Mouse (Mus musculus): ENCODE results near the gene Meis1. TPM values are rescaled to one million over a fixed set of nuclear protein-coding genes. Genes with fewer than 3 reads are reported as not detected.

Gene Meis1
- total RNA-seq, 2 experiments from 2014 or later: 11.8 to 13.3 TPM

- peak in 1 of 2 experiments; percentile 30 for DNase-seq (ENCODE audit: low spot score in 2 of 2)
These were observed 140.8 kb downstream of the Meis1 start for GRCm38 (mm10) chr11:18878016-18878415.

- DNase-seq (ENCODE audit: low spot score in 2 of 2): peak; percentile 44 to 68
These were observed 141.2 kb downstream of the Meis1 start for GRCm38 (mm10) chr11:18877626-18878011.

- peak in 1 of 2 experiments; percentile 41 for DNase-seq (ENCODE audit: low spot score in 2 of 2)
These were observed 141.7 kb downstream of the Meis1 start for GRCm38 (mm10) chr11:18876886-18877625.

GRCm38 (mm10) chr11:18875911-18876885 lies 142.6 kb downstream of the Meis1 start:
- DNase-seq (ENCODE audit: low spot score in 2 of 2): peak in 1 of 2 experiments; percentile 12

- peak in 1 of 2 experiments; percentile 7 for DNase-seq (ENCODE audit: low spot score in 2 of 2)
These were observed 143.5 kb downstream of the Meis1 start for GRCm38 (mm10) chr11:18875001-18875902.

GRCm38 (mm10) chr11:18874278-18875000 lies 144.3 kb downstream of the Meis1 start:
- no peak for DNase-seq (ENCODE audit: low spot score in 2 of 2)

- DNase-seq (ENCODE audit: low spot score in 2 of 2): no peak
These were observed 145.1 kb downstream of the Meis1 start for GRCm38 (mm10) chr11:18873451-18874277.

GRCm38 (mm10) chr11:18872793-18873192 lies 146.0 kb downstream of the Meis1 start:
- DNase-seq (ENCODE audit: low spot score in 2 of 2): no peak

- no peak for DNase-seq (ENCODE audit: low spot score in 2 of 2)
These were observed 146.6 kb downstream of the Meis1 start for GRCm38 (mm10) chr11:18872118-18872751.

- peak in 1 of 2 experiments; percentile 12 for DNase-seq (ENCODE audit: low spot score in 2 of 2)
These were observed 147.4 kb downstream of the Meis1 start for GRCm38 (mm10) chr11:18871170-18872081.

GRCm38 (mm10) chr11:18870121-18870931 lies 148.5 kb downstream of the Meis1 start:
- DNase-seq (ENCODE audit: low spot score in 2 of 2): peak in 1 of 2 experiments; percentile 10

- DNase-seq (ENCODE audit: low spot score in 2 of 2): no peak
These were observed 149.3 kb downstream of the Meis1 start for GRCm38 (mm10) chr11:18869429-18869969.

GRCm38 (mm10) chr11:18867665-18868064 lies 151.1 kb downstream of the Meis1 start:
- no peak for DNase-seq (ENCODE audit: low spot score in 2 of 2)

- no peak for DNase-seq (ENCODE audit: low spot score in 2 of 2)
These were observed 152.5 kb downstream of the Meis1 start for GRCm38 (mm10) chr11:18866198-18866836.

- no peak for DNase-seq (ENCODE audit: low spot score in 2 of 2)
These were observed 168.0 kb downstream of the Meis1 start for GRCm38 (mm10) chr11:18850772-18851171.

- no peak for DNase-seq (ENCODE audit: low spot score in 2 of 2)
These were observed 171.1 kb downstream of the Meis1 start for GRCm38 (mm10) chr11:18847650-18848049.
